ENCODE assay signal across 15 mouse cellular contexts in the genomic region with DNA sequence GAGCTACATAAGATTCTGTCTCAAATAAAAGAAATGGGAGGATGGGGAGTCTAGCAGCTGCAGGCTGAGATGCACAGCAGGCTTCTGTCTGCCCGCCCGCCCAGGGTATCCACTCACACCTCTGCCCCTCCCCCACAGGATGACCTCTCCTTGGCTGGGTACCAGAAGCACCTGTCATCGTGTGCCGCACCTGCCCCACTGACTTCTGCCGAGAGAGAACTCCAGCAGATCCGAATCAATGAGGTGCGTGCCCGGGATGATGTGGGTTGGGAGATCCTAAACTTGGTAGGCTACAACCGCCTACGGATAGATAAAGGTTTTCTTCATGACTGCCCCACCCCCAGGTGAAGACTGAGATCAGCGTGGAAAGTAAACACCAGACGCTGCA. TPM values are rescaled to one million over a fixed set of nuclear protein-coding genes. Genes with fewer than 3 reads are reported as not detected.
DNase-seq lines count a peak whose midpoint lies in the region; ATAC-seq and TF ChIP-seq lines count a peak whose summit lies in the region.
"Had no signal": no experiment of that assay in that cellular context is flagged by ENCODE, and none has a peak within 500 bp of the region (broad histone marks: within the 10 kb centered on the region; RNA-seq: fewer than 3 reads in every experiment).

No protein-coding gene starts in this region.

- intact Hi-C loops in gastrocnemius, adult 2 months (cut with DNase I), result loop anchor here (5.0 kb wide), 1 partner anchor 70 kb away; the partner anchor contains the start of gene Poc1a

- H3K9ac ChIP-seq in ES-Bruce4 (ENCODE audit: low read depth, poor library complexity, severe bottlenecking), result no peak overlapping the region
- H3K9ac ChIP-seq in embryonic facial prominence, embryonic 14.5 days (ENCODE audit: low read depth, low read length), result peak overlapping the region; percentile 41; the same call in 1 of the 2 replicates
- H3K9ac ChIP-seq: liver, embryonic 12.5 days had no signal

- 87% methylated on average over 12 of the region's 12 CpGs for WGBS in embryonic facial prominence, embryonic 14.5 days

- H3K36me3 ChIP-seq in ES-Bruce4 (ENCODE audit: control insufficient read depth, insufficient read depth, low read length, poor library complexity, severe bottlenecking), result peaks cover 14% of the 10 kb centered on the region
- peaks cover 40% of the 10 kb centered on the region for H3K36me3 ChIP-seq in embryonic facial prominence, embryonic 14.5 days (ENCODE audit: control insufficient read depth, insufficient read depth, low read length)

- TF ChIP-seq CTCF in gastrocnemius, adult 2 months (IDR thresholded peaks at IDR 0.05), result no peak
- TF ChIP-seq CTCF in ES-Bruce4 (IDR thresholded peaks at IDR 0.05; ENCODE audit: low read depth, low read length), result no peak

- peaks cover 6% of the 10 kb centered on the region for H3K4me1 ChIP-seq in ES-Bruce4 (ENCODE audit: control insufficient read depth, insufficient read depth, low read length)
- H3K4me1 ChIP-seq in embryonic facial prominence, embryonic 14.5 days (ENCODE audit: control insufficient read depth, insufficient read depth, low read length), result 0 out of 2 replicates have a peak, but pooled peaks cover 3% of the 10 kb centered on the region

- no peak for ATAC-seq in embryonic facial prominence, embryonic 14.5 days (ENCODE audit: low read depth)

- DNase-seq in gastrocnemius, adult 2 months, result peak; percentile 19
- no peak for DNase-seq in gastrocnemius, adult 18-20 months (ENCODE audit: low spot score)
- peak; percentile 22 for DNase-seq in kidney, postnatal 10 days
- DNase-seq in kidney, postnatal 4 days, result no peak
- no peak for DNase-seq in embryonic facial prominence, embryonic 14.5 days (ENCODE audit: low spot score)
- no peak for DNase-seq in testis, postnatal 14 days (ENCODE audit: low spot score)
- DNase-seq in embryo, embryonic 10 days (ENCODE audit: low spot score), result no peak

- TF ChIP-seq POLR2A in ES-Bruce4 (IDR thresholded peaks at IDR 0.05; ENCODE audit: insufficient read depth, low read length), result no peak

- 0 out of 2 replicates have a peak, but pooled peaks have one; percentile 63 for TF ChIP-seq EP300 in ES-Bruce4 (IDR thresholded peaks at IDR 0.05; ENCODE audit: insufficient read depth, low read depth, low read length)

- H3K4me3 ChIP-seq in gastrocnemius, adult 2 months, result no peak overlapping the region
- H3K4me3 ChIP-seq in ES-Bruce4 (ENCODE audit: low read depth, low read length), result peak overlapping the region; percentile 63
- no peak overlapping the region for H3K4me3 ChIP-seq in embryonic facial prominence, embryonic 14.5 days (ENCODE audit: low read depth, low read length)
- H3K4me3 ChIP-seq: liver, embryonic 12.5 days had no signal

- no peaks in the 10 kb centered on the region for H3K27me3 ChIP-seq in ES-Bruce4 (ENCODE audit: control insufficient read depth, insufficient read depth, low read length, poor library complexity, severe bottlenecking)
- no peaks in the 10 kb centered on the region for H3K27me3 ChIP-seq in embryonic facial prominence, embryonic 14.5 days (replicated peaks; ENCODE audit: control insufficient read depth, insufficient read depth, low read length)
- H3K27me3 ChIP-seq: embryonic facial prominence, embryonic 12.5 days; heart, embryonic 12.5 days; liver, embryonic 12.5 days had no signal

- no peaks in the 10 kb centered on the region for H3K9me3 ChIP-seq in ES-Bruce4 (replicated peaks; ENCODE audit: control insufficient read depth, insufficient read depth, low read length, poor library complexity, severe bottlenecking)
- no peaks in the 10 kb centered on the region for H3K9me3 ChIP-seq in embryonic facial prominence, embryonic 14.5 days (ENCODE audit: control insufficient read depth, low read length)
- H3K9me3 ChIP-seq: embryonic facial prominence, embryonic 12.5 days; heart, embryonic 12.5 days; liver, embryonic 12.5 days had no signal

- no peak overlapping the region for H3K27ac ChIP-seq in gastrocnemius, adult 2 months
- H3K27ac ChIP-seq in ES-Bruce4 (ENCODE audit: insufficient read depth, low read length), result no peak overlapping the region
- no peak overlapping the region for H3K27ac ChIP-seq in embryonic facial prominence, embryonic 14.5 days (replicated peaks; ENCODE audit: low read depth, low read length)
- H3K27ac ChIP-seq: embryonic facial prominence, embryonic 12.5 days; liver, embryonic 12.5 days had no signal

- no peak overlapping the region for H3K4me2 ChIP-seq in embryonic facial prominence, embryonic 14.5 days (ENCODE audit: low read depth, low read length)

RNA-seq across cellular contexts. Expression of gene Twf2, which starts 9.7 kb away (rescaled TPM):
- 100 to 1,000 TPM; 127 to 210 TPM for total RNA-seq in gastrocnemius, adult 2 months (2021)
- total RNA-seq in gastrocnemius, adult 18-20 months (2021), result 100 to 1,000 TPM; 204 to 208 TPM
- 27.3 and 36.7 TPM in 2 replicates for polyA plus RNA-seq in ES-Bruce4 (2011; ENCODE audit: insufficient read depth, insufficient read length, low read depth, missing spikeins)
- polyA plus RNA-seq in embryonic facial prominence, embryonic 14.5 days (2014; fragmentation: Nextera tagmentation; extraction: Ambion mirVana), result 65.1 and 65.4 TPM in 2 replicates

RNA-seq across cellular contexts. Expression of gene Tlr9, which starts 9.8 kb away (rescaled TPM):
- total RNA-seq in gastrocnemius, adult 2 months (2021), result under 1 TPM; 0.17 to 0.23 TPM
- total RNA-seq in gastrocnemius, adult 18-20 months (2021), result under 1 TPM in 1 of 2 experiments, not detected in 1; 0.11 TPM
- polyA plus RNA-seq in ES-Bruce4 (2011; ENCODE audit: insufficient read depth, insufficient read length, low read depth, missing spikeins), result not detected in 2 replicates
- polyA plus RNA-seq in embryonic facial prominence, embryonic 14.5 days (2014; fragmentation: Nextera tagmentation; extraction: Ambion mirVana), result 0.05 and 0.07 TPM in 2 replicates
- total RNA-seq: MEL had no signal
- polyA plus RNA-seq: C2C12; embryonic facial prominence, embryonic 12.5 days; heart, embryonic 12.5 days; lung, embryonic 16.5 days; neural tube, embryonic 11.5 days had no signal

RNA-seq across cellular contexts. Expression of gene Ppm1m, which starts 13.0 kb away (rescaled TPM):
- 1 to 10 TPM; 2.1 to 5.2 TPM for total RNA-seq in gastrocnemius, adult 2 months (2021)
- total RNA-seq in gastrocnemius, adult 18-20 months (2021), result 1 to 10 TPM; 2.7 to 3.7 TPM
- 23.2 and 23.4 TPM in 2 replicates for polyA plus RNA-seq in ES-Bruce4 (2011; ENCODE audit: insufficient read depth, insufficient read length, low read depth, missing spikeins)
- polyA plus RNA-seq in embryonic facial prominence, embryonic 14.5 days (2014; fragmentation: Nextera tagmentation; extraction: Ambion mirVana), result 41.3 and 42.7 TPM in 2 replicates

RNA-seq across cellular contexts. Expression of gene Alas1, which starts 35.9 kb away (rescaled TPM):
- total RNA-seq in gastrocnemius, adult 2 months (2021), result 100 to 1,000 TPM; 209 to 290 TPM
- 100 to 1,000 TPM; 206 to 228 TPM for total RNA-seq in gastrocnemius, adult 18-20 months (2021)
- 39.8 and 41.9 TPM in 2 replicates for polyA plus RNA-seq in ES-Bruce4 (2011; ENCODE audit: insufficient read depth, insufficient read length, low read depth, missing spikeins)
- polyA plus RNA-seq in embryonic facial prominence, embryonic 14.5 days (2014; fragmentation: Nextera tagmentation; extraction: Ambion mirVana), result 94.8 and 102 TPM in 2 replicates

RNA-seq across cellular contexts. Expression of gene Wdr82, which starts 41.9 kb away (rescaled TPM):
- 10 to 100 TPM; 19.4 to 25.9 TPM for total RNA-seq in gastrocnemius, adult 2 months (2021)
- total RNA-seq in gastrocnemius, adult 18-20 months (2021), result 10 to 100 TPM; 18.9 to 23.9 TPM
- polyA plus RNA-seq in ES-Bruce4 (2011; ENCODE audit: insufficient read depth, insufficient read length, low read depth, missing spikeins), result 118 and 122 TPM in 2 replicates
- polyA plus RNA-seq in embryonic facial prominence, embryonic 14.5 days (2014; fragmentation: Nextera tagmentation; extraction: Ambion mirVana), result 25.5 and 27.9 TPM in 2 replicates

Comparison
In these comparisons a context has a peak if more than half of its experiments do, and no peak if none do; other contexts are left out.
1. DNase-seq: peak in gastrocnemius, adult 2 months (single experiment) and kidney, postnatal 10 days (single experiment); none in gastrocnemius, adult 18-20 months (single experiment), kidney, postnatal 4 days (0 of 2), embryonic facial prominence, embryonic 14.5 days (single experiment), testis, postnatal 14 days (single experiment) and embryo, embryonic 10 days (single experiment).